Comparison of ENCODE assay signal across 19 mouse cellular contexts in the genomic region with DNA sequence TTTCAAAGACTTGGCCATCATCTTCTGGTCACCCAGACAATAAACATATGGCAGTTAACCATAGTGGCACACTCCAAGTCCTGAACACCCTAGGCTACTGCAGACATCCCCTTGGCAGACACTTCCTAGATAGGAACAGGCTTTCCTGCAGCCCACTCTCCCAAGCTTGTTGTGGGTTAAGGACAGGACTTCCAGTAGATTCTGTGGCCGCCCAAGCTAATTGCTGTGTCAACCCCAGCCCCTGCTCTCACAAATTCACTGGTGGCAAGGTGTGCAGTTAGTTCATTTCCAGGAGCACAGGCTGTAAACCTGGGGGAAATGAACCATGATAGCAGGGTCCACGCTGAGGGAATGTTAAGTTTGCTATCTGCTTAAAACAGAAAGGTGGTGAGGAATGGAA. TPM values are rescaled to one million over a fixed set of nuclear protein-coding genes. Genes with fewer than 3 reads are reported as not detected.
DNase-seq lines count a peak whose midpoint lies in the region; ATAC-seq and TF ChIP-seq lines count a peak whose summit lies in the region.
"Had no signal": no experiment of that assay in that cellular context is flagged by ENCODE, and none has a peak within 500 bp of the region (broad histone marks: within the 10 kb centered on the region; RNA-seq: fewer than 3 reads in every experiment).

No protein-coding gene starts in this region.

- peak overlapping the region; percentile 64 for H3K4me3 ChIP-seq in heart, adult 2 months
- H3K4me3 ChIP-seq in heart, embryonic 12.5 days: no peak overlapping the region
- H3K4me3 ChIP-seq in embryonic facial prominence, embryonic 14.5 days (ENCODE audit: low read depth, low read length): no peak overlapping the region
- H3K4me3 ChIP-seq in limb, embryonic 11.5 days (ENCODE audit: low read depth, low read length): no peak overlapping the region
- no peak overlapping the region for H3K4me3 ChIP-seq in forebrain, embryonic 12.5 days (replicated peaks)
- H3K4me3 ChIP-seq: forebrain, embryonic 13.5 days; midbrain, embryonic 13.5 days had no signal

- TF ChIP-seq CTCF in heart, adult 2 months (IDR thresholded peaks at IDR 0.05): no peak

- H3K4me1 ChIP-seq in heart, adult 2 months (ENCODE audit: control insufficient read depth, insufficient read depth, low read length): no peaks in the 10 kb centered on the region
- H3K4me1 ChIP-seq in heart, embryonic 12.5 days (replicated peaks): peaks cover 16% of the 10 kb centered on the region
- peaks cover 7% of the 10 kb centered on the region for H3K4me1 ChIP-seq in embryonic facial prominence, embryonic 14.5 days (ENCODE audit: control insufficient read depth, insufficient read depth, low read length)
- H3K4me1 ChIP-seq in limb, embryonic 11.5 days (ENCODE audit: control insufficient read depth, insufficient read depth, low read length): peaks cover 13% of the 10 kb centered on the region
- peaks cover 16% of the 10 kb centered on the region for H3K4me1 ChIP-seq in forebrain, embryonic 12.5 days

- ATAC-seq in heart, embryonic 12.5 days (ENCODE audit: insufficient number of reproducible peaks, low FRiP score): no peak
- ATAC-seq in embryonic facial prominence, embryonic 14.5 days (ENCODE audit: low read depth): no peak
- ATAC-seq in limb, embryonic 11.5 days (ENCODE audit: insufficient number of reproducible peaks, low FRiP score, low TSS enrichment, low read depth): no peak
- no peak for ATAC-seq in forebrain, embryonic 12.5 days (ENCODE audit: low FRiP score)
- ATAC-seq: CD4-positive, CD25-positive, alpha-beta regulatory T cell, adult 4 months; forebrain, embryonic 13.5 days; liver, postnatal 0 days had no signal

- peak overlapping the region; percentile 89 for H3K9ac ChIP-seq in heart, adult 2 months (ENCODE audit: low read depth, low read length)
- no peak overlapping the region for H3K9ac ChIP-seq in heart, embryonic 12.5 days
- H3K9ac ChIP-seq in embryonic facial prominence, embryonic 14.5 days (ENCODE audit: low read depth, low read length): no peak overlapping the region
- H3K9ac ChIP-seq in limb, embryonic 11.5 days (ENCODE audit: low read length): no peak overlapping the region
- H3K9ac ChIP-seq in forebrain, embryonic 12.5 days: no peak overlapping the region
- H3K9ac ChIP-seq: embryonic facial prominence, embryonic 15.5 days; forebrain, embryonic 13.5 days; liver, postnatal 0 days; midbrain, embryonic 13.5 days had no signal

- no peaks in the 10 kb centered on the region for H3K27me3 ChIP-seq in heart, adult 2 months (ENCODE audit: control insufficient read depth, insufficient read depth, low read length)
- H3K27me3 ChIP-seq in heart, embryonic 12.5 days (replicated peaks): peaks cover 41% of the 10 kb centered on the region
- H3K27me3 ChIP-seq in embryonic facial prominence, embryonic 14.5 days (replicated peaks; ENCODE audit: control insufficient read depth, insufficient read depth, low read length): peaks cover 30% of the 10 kb centered on the region
- H3K27me3 ChIP-seq in limb, embryonic 11.5 days (ENCODE audit: control insufficient read depth, insufficient read depth, low read length): no peaks in the 10 kb centered on the region
- H3K27me3 ChIP-seq in forebrain, embryonic 12.5 days: peaks cover 45% of the 10 kb centered on the region

- peak; percentile 9 to 38 for DNase-seq in heart, adult 2 months
- peak; percentile 10 for DNase-seq in ZHBTc4 (ENCODE audit: low read depth, low spot score)
- DNase-seq in embryonic facial prominence, embryonic 14.5 days (ENCODE audit: low spot score): no peak
- DNase-seq in limb, embryonic 11.5 days (ENCODE audit: low spot score): peak; percentile 50
- no peak for DNase-seq in cerebellum, adult 11-12 months
- DNase-seq: adrenal gland, postnatal 14 days; cerebellum, adult 9-11 months; kidney, adult 9 months; liver, postnatal 0 days; lung, postnatal 4 days; thymus, adult 2 months had no signal

- 39% methylated on average over 2 of the region's 2 CpGs for WGBS in heart, adult 2 months
- WGBS in heart, embryonic 12.5 days: 29% methylated on average over 2 of the region's 2 CpGs
- 40% methylated on average over 2 of the region's 2 CpGs for WGBS in embryonic facial prominence, embryonic 14.5 days
- WGBS in limb, embryonic 11.5 days: 15% methylated on average over 2 of the region's 2 CpGs
- WGBS in forebrain, embryonic 12.5 days: 43% methylated on average over 2 of the region's 2 CpGs

- no peak overlapping the region for H3K4me2 ChIP-seq in heart, embryonic 12.5 days
- H3K4me2 ChIP-seq in embryonic facial prominence, embryonic 14.5 days (ENCODE audit: low read depth, low read length): peak overlapping the region; percentile 84; the same call in 1 of the 2 replicates
- H3K4me2 ChIP-seq in limb, embryonic 11.5 days (ENCODE audit: low read depth, severe bottlenecking): peak overlapping the region; percentile 60; the same call in 1 of the 2 replicates
- no peak overlapping the region for H3K4me2 ChIP-seq in forebrain, embryonic 12.5 days
- H3K4me2 ChIP-seq: forebrain, embryonic 13.5 days had no signal

- no peaks in the 10 kb centered on the region for H3K9me3 ChIP-seq in heart, embryonic 12.5 days (replicated peaks)
- no peaks in the 10 kb centered on the region for H3K9me3 ChIP-seq in embryonic facial prominence, embryonic 14.5 days (ENCODE audit: control insufficient read depth, low read length)
- H3K9me3 ChIP-seq in limb, embryonic 11.5 days (ENCODE audit: control insufficient read depth, low read length): no peaks in the 10 kb centered on the region
- no peaks in the 10 kb centered on the region for H3K9me3 ChIP-seq in forebrain, embryonic 12.5 days
- H3K9me3 ChIP-seq: embryonic facial prominence, embryonic 15.5 days; forebrain, embryonic 13.5 days; midbrain, embryonic 13.5 days had no signal

- H3K79me2 ChIP-seq in heart, adult 2 months (replicated peaks; ENCODE audit: control insufficient read depth, insufficient read depth, low read length): no peaks in the 10 kb centered on the region

- H3K27ac ChIP-seq in heart, adult 2 months: peak overlapping the region; percentile 90
- no peak overlapping the region for H3K27ac ChIP-seq in heart, embryonic 12.5 days (ENCODE audit: poor library complexity, severe bottlenecking)
- H3K27ac ChIP-seq in embryonic facial prominence, embryonic 14.5 days (replicated peaks; ENCODE audit: low read depth, low read length): no peak overlapping the region
- no peak overlapping the region for H3K27ac ChIP-seq in limb, embryonic 11.5 days (replicated peaks; ENCODE audit: low read depth, low read length)
- H3K27ac ChIP-seq in forebrain, embryonic 12.5 days: no peak overlapping the region
- H3K27ac ChIP-seq: embryonic facial prominence, embryonic 15.5 days; forebrain, embryonic 13.5 days; midbrain, embryonic 13.5 days had no signal

- intact Hi-C loops in heart, adult 2 months (cut with DNase I): loop anchor here (2.0 to 5.0 kb wide), 3 partner anchors 160 to 190 kb away; no protein-coding TSS in a partner anchor

- TF ChIP-seq EP300 in heart, adult 2 months (IDR thresholded peaks at IDR 0.05; ENCODE audit: insufficient read depth, low read depth, low read length): no peak

- no peaks in the 10 kb centered on the region for H3K36me3 ChIP-seq in heart, adult 2 months (ENCODE audit: control insufficient read depth, insufficient read depth, low read length)
- H3K36me3 ChIP-seq in heart, embryonic 12.5 days: no peaks in the 10 kb centered on the region
- H3K36me3 ChIP-seq in embryonic facial prominence, embryonic 14.5 days (ENCODE audit: control insufficient read depth, insufficient read depth, low read length): no peaks in the 10 kb centered on the region
- H3K36me3 ChIP-seq in limb, embryonic 11.5 days (ENCODE audit: control insufficient read depth, insufficient read depth, low read length): no peaks in the 10 kb centered on the region
- no peaks in the 10 kb centered on the region for H3K36me3 ChIP-seq in forebrain, embryonic 12.5 days (replicated peaks)
- H3K36me3 ChIP-seq: embryonic facial prominence, embryonic 15.5 days; midbrain, embryonic 13.5 days had no signal

- no peak for TF ChIP-seq POLR2A in heart, adult 2 months (IDR thresholded peaks at IDR 0.05; ENCODE audit: insufficient read depth, low read depth, low read length)

RNA-seq across cellular contexts. Expression of gene Meox2, which starts 1.2 kb away (rescaled TPM):
- 10 to 100 TPM in 1 of 2 experiments, 1 to 10 TPM in 1; 7.3 to 13.4 TPM for total RNA-seq in heart, adult 2 months (2021)
- 10.2 and 12.1 TPM in 2 replicates for polyA plus RNA-seq in heart, adult 2 months (2012; rRNA removed)
- 0.44 and 0.57 TPM in 2 replicates for polyA plus RNA-seq in heart, embryonic 12.5 days (2016; fragmentation: Nextera tagmentation; extraction: Ambion mirVana)
- 24.2 and 24.6 TPM in 2 replicates for polyA plus RNA-seq in embryonic facial prominence, embryonic 14.5 days (2014; fragmentation: Nextera tagmentation; extraction: Ambion mirVana)
- polyA plus RNA-seq in limb, embryonic 11.5 days (2014; fragmentation: Nextera tagmentation; extraction: Ambion mirVana): 64.4 and 69.9 TPM in 2 replicates
- 0.59 and 0.69 TPM in 2 replicates for polyA plus RNA-seq in forebrain, embryonic 12.5 days (2016; fragmentation: Nextera tagmentation; extraction: Ambion mirVana)
- total RNA-seq: layer of hippocampus, postnatal 25 days; MEL had no signal
- polyA plus RNA-seq: CD4-positive, CD25-positive, alpha-beta regulatory T cell, adult 4 months had no signal

Comparison
In these comparisons a context has a peak if more than half of its experiments do, and no peak if none do; other contexts are left out.
1. DNase-seq: peak in heart, adult 2 months (2 of 2), ZHBTc4 (single experiment) and limb, embryonic 11.5 days (single experiment); none in embryonic facial prominence, embryonic 14.5 days (single experiment) and cerebellum, adult 11-12 months (single experiment).
2. H3K4me2 ChIP-seq: peak in embryonic facial prominence, embryonic 14.5 days (single experiment) and limb, embryonic 11.5 days (single experiment); none in heart, embryonic 12.5 days (single experiment) and forebrain, embryonic 12.5 days (single experiment).